Mouse (Mus musculus) lung, embryonic 16.5 days (tissue): ENCODE data around the gene Ippk. TPM values are rescaled to one million over a fixed set of nuclear protein-coding genes. Genes with fewer than 3 reads are reported as not detected.
A peak's percentile ranks its signal among the peaks of the same experiment; 100 is the strongest.

Source experiments
- ATAC-seq: fragments of 200-750 bp; cut with Nextera tagmentation; 2 replicates; pipeline ENCODE4 v1.8.0; 2017; ENCODE audit warnings: low read depth, mild to moderate bottlenecking, moderate library complexity
- H3K27ac ChIP-seq: fragments of 300-500 bp; sonication (generic); 2 replicates; pipeline ENCODE4 v1.5.1; 2014; ENCODE audit warnings: mild to moderate bottlenecking, control low read depth, low read length
- H3K27me3 ChIP-seq: fragments of 300-500 bp; sonication (generic); 2 replicates; pipeline ENCODE4 v1.6.1; 2014; ENCODE audit warnings: low read depth, low read length, mixed read lengths; ENCODE audit not compliant: control insufficient read depth, insufficient read depth
- H3K36me3 ChIP-seq: fragments of 300-500 bp; sonication (generic); 2 replicates; pipeline ENCODE4 v1.6.1; 2014; ENCODE audit warnings: low read length; ENCODE audit not compliant: control insufficient read depth, insufficient read depth
- H3K4me1 ChIP-seq: fragments of 300-500 bp; sonication (generic); replicated peaks from 2 replicates; pipeline ENCODE4 v1.6.1; 2014; ENCODE audit warnings: low read length, mixed read lengths; ENCODE audit not compliant: control insufficient read depth, insufficient read depth
- H3K4me2 ChIP-seq: fragments of 300-500 bp; sonication (generic); 2 replicates; pipeline ENCODE4 v1.6.1; 2014; ENCODE audit warnings: low read depth, low read length, control low read depth
- H3K4me3 ChIP-seq: fragments of 300-500 bp; sonication (generic); 2 replicates; pipeline ENCODE4 v1.5.1; 2014; ENCODE audit warnings: mild to moderate bottlenecking, low read length, control low read depth
- H3K9ac ChIP-seq: fragments of 300-500 bp; sonication (generic); 2 replicates; pipeline ENCODE4 v1.6.1; 2014; ENCODE audit warnings: low read length, control low read depth
- H3K9me3 ChIP-seq: fragments of 300-500 bp; sonication (generic); 2 replicates; pipeline ENCODE4 v1.6.1; 2016; ENCODE audit warnings: low read length; ENCODE audit not compliant: control insufficient read depth
- WGBS: fragments of 180-500 bp; shearing (Covaris S2); extraction: QIAGEN DNeasy Blood & Tissue Kit; methylation state at CpG from one replicate; pipeline ENCODE4 v1.1.7; 2014; 5-methylcytosine and 5-hydroxymethylcytosine counted together
- polyA plus RNA-seq: library from polyadenylated mRNA; unstranded; fragments of >200 nt; fragmentation: Nextera tagmentation; extraction: Ambion mirVana; gene quantifications from 2 replicates; pipeline ENCODE4 v1.2.1, GENCODE M21; 2015

Gene Ippk
- polyA plus RNA-seq = 15.7 and 16.2 TPM in 2 replicates

- WGBS = under 1% methylated on average over 51 of the region's 69 CpGs
- peaks cover 14% of the 10 kb centered on the region for H3K4me1 ChIP-seq
- H3K27me3 ChIP-seq = no peaks in the 10 kb centered on the region
- peak within 1 kb of the TSS; percentile 91 for H3K9ac ChIP-seq
- peak within 1 kb of the TSS; percentile 92 for H3K4me2 ChIP-seq
- ATAC-seq = peak; percentile 99
- peak within 1 kb of the TSS; percentile 83 for H3K27ac ChIP-seq
- peak within 1 kb of the TSS; percentile 92 for H3K4me3 ChIP-seq
- H3K36me3 ChIP-seq = no peaks in the 10 kb centered on the region
- no peaks in the 10 kb centered on the region for H3K9me3 ChIP-seq
Observed at GRCm38 (mm10) chr13:49420754-49421605, at the start of gene Ippk. Gene Ippk, plus strand, starts transcription at chr13:49421249.

GRCm38 (mm10) chr13:49371428-49371899, 49.6 kb upstream of the Ippk start:
- Histone ChIP-seq H3K4me2 (no peak overlapping the region), H3K4me3 (no peak overlapping the region), H3K4me1 (peaks cover 18% of the 10 kb centered on the region), H3K9me3 (no peaks in the 10 kb centered on the region), H3K27ac (peak overlapping the region; percentile 85), H3K9ac (peak overlapping the region; percentile 29), H3K36me3 (peaks cover 15% of the 10 kb centered on the region), H3K27me3 (no peaks in the 10 kb centered on the region)
- WGBS = 17% methylated on average over 3 of the region's 3 CpGs
- peak; percentile 95 for ATAC-seq

- no peak overlapping the region for H3K4me2 ChIP-seq
- ATAC-seq = no peak
- H3K4me3 ChIP-seq = no peak overlapping the region
- WGBS = 87% methylated on average over 9 of the region's 9 CpGs
- H3K9me3 ChIP-seq = no peaks in the 10 kb centered on the region
- H3K27ac ChIP-seq = peak overlapping the region; percentile 70
- H3K9ac ChIP-seq = no peak overlapping the region
- peaks cover 21% of the 10 kb centered on the region for H3K36me3 ChIP-seq
- H3K27me3 ChIP-seq = no peaks in the 10 kb centered on the region
- peaks cover 16% of the 10 kb centered on the region for H3K4me1 ChIP-seq
Observed at GRCm38 (mm10) chr13:49372370-49373060, 48.5 kb upstream of the Ippk start.

GRCm38 (mm10) chr13:49374304-49374703, 46.7 kb upstream of the Ippk start:
- Histone ChIP-seq H3K27me3 (no peaks in the 10 kb centered on the region), H3K9ac (no peak overlapping the region), H3K36me3 (peaks cover 27% of the 10 kb centered on the region), H3K9me3 (no peaks in the 10 kb centered on the region), H3K27ac (no peak overlapping the region), H3K4me1 (peaks cover 16% of the 10 kb centered on the region), H3K4me3 (no peak overlapping the region), H3K4me2 (no peak overlapping the region)
- WGBS = 45% methylated on average over 6 of the region's 6 CpGs
- no peak for ATAC-seq

GRCm38 (mm10) chr13:49374730-49375129, 46.3 kb upstream of the Ippk start:
- no peak for ATAC-seq
- no peaks in the 10 kb centered on the region for H3K9me3 ChIP-seq
- peaks cover 16% of the 10 kb centered on the region for H3K4me1 ChIP-seq
- H3K36me3 ChIP-seq = peaks cover 27% of the 10 kb centered on the region
- H3K4me2 ChIP-seq = no peak overlapping the region
- no peak overlapping the region for H3K27ac ChIP-seq
- H3K4me3 ChIP-seq = no peak overlapping the region
- H3K9ac ChIP-seq = no peak overlapping the region
- H3K27me3 ChIP-seq = no peaks in the 10 kb centered on the region
- WGBS = 58% methylated on average over 6 of the region's 6 CpGs

- peaks cover 42% of the 10 kb centered on the region for H3K36me3 ChIP-seq
- no peak overlapping the region for H3K9ac ChIP-seq
- H3K4me1 ChIP-seq = no peaks in the 10 kb centered on the region; the same call in 1 of the 2 replicates
- no peak overlapping the region for H3K4me3 ChIP-seq
- H3K27me3 ChIP-seq = no peaks in the 10 kb centered on the region
- no peak overlapping the region for H3K4me2 ChIP-seq
- H3K9me3 ChIP-seq = no peaks in the 10 kb centered on the region
- ATAC-seq = no peak
- no peak overlapping the region for H3K27ac ChIP-seq
- WGBS = 66% methylated on average over 6 of the region's 6 CpGs
Observed at GRCm38 (mm10) chr13:49377608-49378007, 43.4 kb upstream of the Ippk start.

- no peak overlapping the region for H3K4me2 ChIP-seq
- peaks cover 57% of the 10 kb centered on the region for H3K36me3 ChIP-seq
- 93% methylated on average over 20 of the region's 20 CpGs for WGBS
- H3K4me1 ChIP-seq = no peaks in the 10 kb centered on the region
- H3K4me3 ChIP-seq = no peak overlapping the region
- H3K9me3 ChIP-seq = no peaks in the 10 kb centered on the region
- H3K9ac ChIP-seq = no peak overlapping the region
- no peak overlapping the region for H3K27ac ChIP-seq
- no peak for ATAC-seq
- no peaks in the 10 kb centered on the region for H3K27me3 ChIP-seq
Observed at GRCm38 (mm10) chr13:49379301-49379700, 41.7 kb upstream of the Ippk start.

- 24% methylated on average over 3 of the region's 3 CpGs for WGBS
- ATAC-seq = peak; percentile 76
- Histone ChIP-seq H3K4me3 (no peak overlapping the region), H3K4me1 (no peaks in the 10 kb centered on the region), H3K9me3 (no peaks in the 10 kb centered on the region), H3K27me3 (no peaks in the 10 kb centered on the region), H3K9ac (no peak overlapping the region), H3K27ac (no peak overlapping the region), H3K4me2 (no peak overlapping the region), H3K36me3 (peaks cover 62% of the 10 kb centered on the region)
Observed at GRCm38 (mm10) chr13:49381230-49381629, 39.8 kb upstream of the Ippk start.

- no peaks in the 10 kb centered on the region for H3K4me1 ChIP-seq
- no peaks in the 10 kb centered on the region for H3K9me3 ChIP-seq
- H3K9ac ChIP-seq = no peak overlapping the region
- H3K36me3 ChIP-seq = peaks cover 55% of the 10 kb centered on the region
- H3K27me3 ChIP-seq = no peaks in the 10 kb centered on the region
- H3K4me3 ChIP-seq = no peak overlapping the region
- WGBS = 84% methylated on average over 23 of the region's 23 CpGs
- ATAC-seq = no peak
- H3K4me2 ChIP-seq = no peak overlapping the region
- no peak overlapping the region for H3K27ac ChIP-seq
Observed at GRCm38 (mm10) chr13:49382997-49383396, 38.1 kb upstream of the Ippk start.
